Mouse (Mus musculus) brown adipose tissue, adult 24 weeks (tissue): ENCODE results near the gene Zfhx2. TPM values are rescaled to one million over a fixed set of nuclear protein-coding genes. Genes with fewer than 3 reads are reported as not detected.

Source experiments
- H3K27ac ChIP-seq: fragments of 200-500 bp; replicated peaks from 2 replicates; pipeline ENCODE4 v1.5.1; 2012; ENCODE audit warnings: low read depth, mild to moderate bottlenecking, low read length
- H3K4me1 ChIP-seq: fragments of 200-500 bp; 2 replicates; pipeline ENCODE4 v1.6.1; 2012; ENCODE audit warnings: low read length, mixed read lengths; ENCODE audit not compliant: control insufficient read depth, insufficient read depth, insufficient read length
- H3K4me3 ChIP-seq: fragments of 200-500 bp; 2 replicates; pipeline ENCODE4 v1.5.1; 2012; ENCODE audit warnings: low read depth, mild to moderate bottlenecking, low read length, moderate library complexity; ENCODE audit not compliant: insufficient read depth
- polyA plus RNA-seq: library from polyadenylated mRNA; stranded (reverse); fragments of >200 nt; gene quantifications from 2 replicates; pipeline ENCODE4 v1.2.4, GENCODE M21; 2012; ENCODE audit not compliant: missing spikeins, insufficient read depth, insufficient read length

Gene Zfhx2
- polyA plus RNA-seq, 1 experiment = 2.5 TPM

DNA sequence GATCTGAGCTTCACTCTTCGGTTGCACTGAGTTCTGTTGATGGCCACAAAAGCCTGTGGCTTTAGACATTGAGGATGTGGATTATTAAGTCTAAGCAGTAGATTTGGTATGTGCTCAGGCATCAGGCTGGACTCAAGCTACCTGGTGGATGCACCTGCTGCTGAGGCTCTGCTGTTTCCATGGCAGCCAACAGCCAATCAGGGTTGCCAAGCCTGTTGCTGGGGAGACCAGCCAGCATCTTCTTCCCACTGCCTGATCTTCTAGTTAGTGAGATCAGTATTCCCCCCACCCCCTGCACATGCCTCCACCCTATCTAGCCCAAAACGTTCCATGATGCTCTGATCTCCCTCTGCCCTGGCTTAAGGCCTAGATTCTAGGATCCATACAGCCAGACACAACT, 19.6 kb upstream of the Zfhx2 start:
- Histone ChIP-seq H3K4me1 (0 out of 2 replicates have a peak, but pooled peaks cover 2% of the 10 kb centered on the region), H3K4me3 (no peak overlapping the region), H3K27ac (no peak overlapping the region)

DNA sequence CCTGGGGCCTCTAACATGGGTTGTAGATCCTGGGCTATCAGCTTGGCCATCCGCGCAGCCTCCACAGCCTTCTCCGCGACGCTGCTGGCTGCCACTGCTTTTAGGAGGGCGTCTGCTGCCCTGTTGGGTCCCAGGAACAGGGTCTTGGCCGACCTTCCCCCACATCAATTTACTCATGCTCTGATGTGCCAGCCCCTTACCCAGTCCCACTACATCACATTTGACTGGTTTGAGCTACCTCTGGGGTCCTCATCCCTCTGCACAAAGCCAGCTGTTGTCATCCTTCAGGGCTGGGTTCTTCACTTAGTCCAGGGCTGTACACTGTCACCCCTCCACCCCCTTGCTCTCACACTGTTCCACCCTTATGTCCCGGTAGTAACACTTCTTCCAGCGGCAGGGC, 18.0 kb upstream of the Zfhx2 start:
- peaks cover 4% of the 10 kb centered on the region; the same call in 1 of the 2 replicates for H3K4me1 ChIP-seq
- no peak overlapping the region for H3K4me3 ChIP-seq
- no peak overlapping the region for H3K27ac ChIP-seq

DNA sequence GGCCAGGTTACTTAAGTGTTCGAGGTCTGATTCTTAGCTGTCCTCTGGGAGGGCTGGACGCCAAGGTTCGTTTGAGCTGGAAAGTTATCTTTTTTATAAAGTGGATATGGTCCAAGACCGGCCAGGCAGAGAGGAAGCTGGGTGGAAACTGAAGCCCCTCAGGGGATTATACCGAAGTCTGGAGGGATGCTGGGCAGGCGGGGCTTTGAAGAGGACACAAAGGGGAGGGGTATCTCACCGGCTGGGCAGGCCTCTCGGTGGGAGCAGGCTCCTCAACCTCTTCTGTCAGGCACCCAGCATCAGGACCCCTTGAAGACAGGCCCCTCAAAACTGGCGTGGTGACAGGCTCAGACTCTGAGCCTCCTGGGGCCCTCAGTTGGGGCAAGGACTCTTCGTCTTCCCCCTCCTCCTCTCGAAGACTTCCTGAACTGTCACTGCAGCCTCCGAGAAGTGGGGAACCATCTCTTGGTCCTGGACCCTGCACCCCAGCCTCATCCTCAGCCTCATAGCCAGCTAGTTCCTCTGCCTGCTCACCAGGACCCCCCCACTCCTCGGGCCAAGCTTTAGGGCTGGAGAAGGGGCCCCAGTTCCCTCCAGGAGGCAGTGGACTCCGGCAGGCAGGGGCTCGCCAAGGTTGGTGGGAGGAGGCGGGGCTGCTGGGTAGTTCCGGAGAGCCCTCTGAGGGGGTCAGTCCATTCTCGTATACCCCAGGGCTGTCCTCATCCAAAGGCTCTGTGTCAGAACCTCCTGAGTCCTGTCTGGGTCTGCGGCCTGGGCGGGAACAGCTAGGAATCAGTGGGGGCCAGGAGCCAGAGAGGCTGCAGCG, 17.1 kb upstream of the Zfhx2 start:
- Histone ChIP-seq H3K4me3 (no peak overlapping the region), H3K4me1 (peaks cover 4% of the 10 kb centered on the region; the same call in 1 of the 2 replicates), H3K27ac (no peak overlapping the region)

DNA sequence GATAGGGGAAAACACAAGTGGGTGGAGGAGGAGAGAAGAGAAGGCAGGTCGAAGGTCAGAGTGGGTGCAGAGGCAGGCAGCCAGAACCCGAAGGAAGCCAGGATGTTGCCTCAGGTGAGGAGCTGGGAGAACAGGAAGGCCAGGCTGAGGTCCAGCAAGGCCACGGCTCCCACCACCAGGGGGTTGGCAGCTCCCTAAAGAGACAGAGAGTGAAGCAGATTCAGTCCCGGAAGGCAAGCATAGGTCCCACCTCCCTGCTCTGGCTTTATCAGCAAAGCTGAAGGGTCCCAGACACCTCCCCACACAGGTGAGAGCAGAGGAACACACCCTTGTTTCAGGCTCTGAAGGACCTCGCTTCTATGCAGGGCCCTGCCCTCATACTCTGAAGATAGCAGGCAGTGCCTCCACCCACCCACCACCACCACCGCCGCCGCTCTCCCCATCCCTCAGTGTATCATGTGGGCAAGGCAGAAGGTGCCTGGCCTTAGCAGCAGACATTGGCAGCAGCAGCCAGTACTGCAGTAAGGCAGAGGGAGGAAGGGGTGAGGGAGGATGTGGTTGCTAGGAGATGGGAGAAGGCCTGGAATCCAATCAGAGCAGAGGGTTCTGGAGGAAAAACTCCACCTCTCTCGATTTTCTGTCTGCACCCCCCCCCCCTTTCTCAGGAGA, 16.2 kb upstream of the Zfhx2 start:
- Histone ChIP-seq H3K4me3 (no peak overlapping the region), H3K4me1 (peaks cover 4% of the 10 kb centered on the region; the same call in 1 of the 2 replicates)

DNA sequence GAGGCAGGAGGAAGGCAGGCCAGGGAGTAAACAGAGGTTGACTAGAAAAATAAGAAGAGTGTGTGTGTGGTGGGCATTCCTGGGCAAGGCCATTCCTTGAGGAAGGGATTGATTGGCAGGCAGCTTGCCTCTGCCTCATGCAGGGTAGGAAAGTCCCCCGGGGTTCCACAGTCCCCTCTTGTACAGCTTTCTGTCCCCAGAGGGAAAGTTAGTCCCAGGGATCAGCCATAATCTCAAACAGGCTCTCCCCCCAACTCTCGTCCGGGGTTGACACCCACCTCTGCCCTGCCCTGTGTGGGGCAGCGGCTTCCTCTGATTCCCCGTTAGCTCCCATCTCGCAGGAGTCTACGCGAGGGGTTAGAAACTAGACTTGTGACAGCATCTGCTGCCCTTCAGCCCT, 14.9 kb upstream of the Zfhx2 start:
- Histone ChIP-seq H3K4me1 (peaks cover 4% of the 10 kb centered on the region; the same call in 1 of the 2 replicates), H3K4me3 (no peak overlapping the region), H3K27ac (no peak overlapping the region)

More for the DNA sequence above, 16.2 kb upstream of the Zfhx2 start:
- H3K27ac ChIP-seq = no peak overlapping the region

DNA sequence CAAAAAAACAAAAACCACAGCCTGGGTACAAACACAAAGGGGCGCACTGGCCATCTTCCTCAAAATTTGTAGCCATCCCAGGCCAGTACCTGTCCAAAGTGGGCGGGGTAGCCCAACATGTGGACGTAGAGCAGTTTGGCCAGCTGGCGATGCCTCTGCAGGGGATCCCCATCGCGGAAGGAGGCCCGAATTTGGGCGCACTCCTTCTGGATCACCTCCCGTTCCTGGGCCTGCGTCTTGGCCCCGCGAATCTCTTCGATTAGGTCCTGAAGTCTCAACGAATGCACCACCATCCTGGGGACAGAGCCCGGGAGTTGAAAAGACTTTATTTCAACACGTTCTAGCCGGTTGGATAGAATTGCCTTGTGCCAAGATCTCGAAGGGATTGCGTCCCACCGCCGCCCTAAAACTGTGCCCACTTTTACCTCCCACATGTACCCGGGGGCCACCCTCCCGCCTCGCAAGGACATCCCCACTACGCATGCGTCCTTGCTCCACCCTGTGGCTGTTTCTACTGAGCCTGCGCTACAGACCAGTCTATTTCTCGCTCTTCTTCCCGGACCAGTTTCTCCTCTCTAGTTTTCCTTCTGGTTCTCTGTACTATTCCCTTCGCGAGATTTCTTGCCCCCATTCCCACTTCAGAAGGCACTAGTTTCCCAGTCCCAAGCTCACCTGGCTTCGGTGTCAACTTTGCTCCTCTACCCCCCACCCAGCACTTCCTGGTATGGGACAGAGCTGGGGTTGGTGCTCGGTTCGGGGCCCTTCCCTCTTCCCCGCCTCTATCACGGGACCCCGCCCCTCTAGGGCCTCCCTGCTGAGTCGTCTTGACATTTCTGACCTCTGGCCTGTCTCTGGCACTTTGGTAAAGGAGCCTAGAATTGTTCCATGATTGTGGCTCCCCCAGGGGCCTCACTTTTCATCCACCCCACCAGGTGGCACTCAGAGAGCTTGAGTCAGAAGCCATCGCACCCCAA, 14.0 kb upstream of the Zfhx2 start, which contains the start of gene Ap1g2:
TSS of gene Ap1g2 (minus strand) at position 758 of the 974 bp plus-strand sequence.
- Histone ChIP-seq H3K27ac (peak within 1 kb of the TSS; percentile 93), H3K4me1 (peaks cover 4% of the 10 kb centered on the region; the same call in 1 of the 2 replicates), H3K4me3 (peak within 1 kb of the TSS; percentile 92)

DNA sequence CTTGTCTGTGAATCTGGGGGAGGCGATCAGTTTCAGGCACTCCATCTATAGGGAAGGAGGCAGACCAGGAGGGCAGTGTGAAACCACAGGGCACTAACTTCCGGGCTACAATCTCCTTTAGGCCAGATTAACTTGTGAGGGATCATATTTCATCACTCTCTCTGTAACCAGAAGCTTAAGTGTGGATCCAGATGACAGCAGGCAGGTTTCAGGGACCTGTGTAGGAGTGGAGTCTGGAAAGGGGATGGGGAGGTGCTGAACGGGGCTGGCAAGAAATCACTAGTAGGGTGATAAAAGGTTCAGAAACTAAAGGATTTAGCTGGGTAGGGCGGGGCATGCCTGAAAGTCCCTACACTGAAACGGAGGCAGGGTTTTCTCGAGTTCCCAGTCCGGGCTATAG, 13.3 kb upstream of the Zfhx2 start:
- H3K4me1 ChIP-seq = peaks cover 4% of the 10 kb centered on the region; the same call in 1 of the 2 replicates
- H3K27ac ChIP-seq = no peak overlapping the region
- H3K4me3 ChIP-seq = peak overlapping the region; percentile 92

DNA sequence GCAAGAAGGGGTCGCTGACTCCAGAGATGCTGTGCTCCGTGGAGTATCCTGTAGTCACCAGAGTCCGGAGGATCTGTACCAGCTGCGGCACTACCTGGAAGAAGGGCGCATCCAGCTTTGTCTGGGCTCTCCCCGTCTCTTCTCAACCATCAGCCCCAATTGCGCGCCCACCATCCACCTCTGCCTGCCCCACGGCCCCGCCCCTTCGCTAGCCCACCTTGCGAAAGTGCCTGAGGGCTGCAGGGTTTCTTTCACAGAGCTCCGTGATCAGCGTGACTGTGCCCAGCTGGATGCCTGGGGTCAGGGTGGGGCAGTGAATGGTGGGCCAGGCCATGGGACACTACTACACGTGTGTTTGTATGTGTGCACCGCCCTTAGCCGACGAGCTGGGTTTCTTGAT, 12.2 kb upstream of the Zfhx2 start:
- Histone ChIP-seq H3K4me3 (no peak overlapping the region), H3K27ac (no peak overlapping the region), H3K4me1 (peaks cover 4% of the 10 kb centered on the region; the same call in 1 of the 2 replicates)

DNA sequence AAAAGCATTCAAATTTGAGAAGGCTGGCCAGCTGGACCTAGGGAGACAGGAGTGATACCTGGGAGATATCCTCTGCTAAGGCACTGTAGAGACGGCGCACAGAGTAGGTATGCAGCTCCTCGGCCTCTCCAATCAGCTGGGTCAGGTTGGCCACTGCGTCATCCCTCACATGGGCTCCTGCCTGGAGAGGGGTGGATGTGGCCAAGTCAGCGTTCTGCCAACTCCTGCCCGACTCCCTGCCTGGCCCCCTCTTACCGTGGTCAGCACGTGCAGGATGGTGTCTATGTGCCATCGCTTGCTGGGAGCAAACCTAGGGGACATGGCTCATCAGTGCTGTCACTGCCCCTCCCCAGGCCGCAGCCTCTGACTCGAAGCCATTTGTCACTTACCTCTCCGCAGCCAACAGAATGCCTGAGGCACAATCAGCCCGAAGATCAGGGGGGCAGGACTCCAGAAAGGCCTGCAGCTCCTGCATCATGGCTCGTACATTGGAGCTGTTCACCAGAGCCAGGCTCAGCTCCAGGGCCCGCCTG, 10.2 kb upstream of the Zfhx2 start:
- Histone ChIP-seq H3K27ac (no peak overlapping the region), H3K4me1 (peaks cover 6% of the 10 kb centered on the region), H3K4me3 (no peak overlapping the region)

DNA sequence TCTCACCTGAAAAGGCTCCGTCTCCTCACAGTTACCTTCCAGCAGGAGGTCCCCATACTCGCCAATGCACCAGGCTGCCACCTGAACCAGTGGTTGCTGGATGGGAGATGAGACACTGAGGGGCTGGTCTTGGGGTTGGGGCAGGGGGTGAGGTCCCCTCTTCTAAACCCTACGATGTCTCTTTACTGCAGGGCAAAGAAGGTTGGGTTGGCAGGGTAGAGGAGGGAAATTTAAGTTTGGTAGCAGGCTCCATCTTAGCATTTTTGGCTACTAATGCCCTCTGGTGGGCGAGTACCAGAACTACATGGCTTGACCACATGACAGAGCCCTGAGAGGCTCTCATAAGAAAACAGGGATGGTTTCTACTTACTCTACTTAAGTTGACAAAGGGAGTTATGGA, 9.5 kb upstream of the Zfhx2 start:
- Histone ChIP-seq H3K27ac (no peak overlapping the region), H3K4me1 (peaks cover 13% of the 10 kb centered on the region), H3K4me3 (no peak overlapping the region)

DNA sequence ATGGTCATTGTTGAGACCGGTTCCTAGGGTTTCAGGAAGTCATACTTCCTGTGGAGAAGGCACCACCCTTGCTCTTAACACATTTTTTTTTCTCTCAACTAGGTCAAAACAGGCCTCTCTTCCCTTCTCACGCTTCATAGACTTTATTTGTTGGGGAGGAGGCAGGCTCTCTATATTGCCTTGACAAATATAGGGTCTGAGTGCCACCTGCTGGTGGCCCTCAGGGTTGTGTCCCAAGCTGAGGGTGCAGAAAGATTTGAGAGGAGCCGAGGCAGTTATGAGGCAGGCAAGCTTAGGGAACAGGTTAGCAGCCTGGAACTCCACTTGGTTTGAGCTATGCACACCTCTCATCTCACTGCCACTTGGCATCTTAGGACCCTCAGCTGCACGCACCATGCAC, 5.9 kb upstream of the Zfhx2 start:
- peak overlapping the region; percentile 72 for H3K27ac ChIP-seq
- H3K4me3 ChIP-seq = no peak overlapping the region
- peaks cover 17% of the 10 kb centered on the region for H3K4me1 ChIP-seq

DNA sequence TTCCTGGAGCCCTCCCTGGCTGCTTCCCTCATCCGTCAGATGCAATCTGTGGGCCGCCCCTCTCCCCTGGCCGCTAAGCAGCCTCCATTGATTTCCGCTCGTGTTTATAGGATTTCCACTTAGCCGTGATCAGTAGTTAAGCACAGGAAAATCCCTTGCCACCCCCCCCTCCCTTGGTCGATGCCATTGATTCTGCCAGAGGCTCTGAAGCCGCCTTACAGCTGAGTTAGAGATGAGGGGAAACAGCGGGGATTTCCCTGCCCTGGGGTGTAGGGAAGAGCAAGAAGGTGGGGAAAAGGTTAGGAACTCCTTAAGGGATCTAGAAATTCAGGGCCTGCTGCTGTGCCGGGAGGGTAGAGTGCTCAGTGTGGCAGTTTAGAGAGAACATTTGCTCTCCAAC, 5.5 kb upstream of the Zfhx2 start:
- no peak overlapping the region for H3K4me3 ChIP-seq
- H3K27ac ChIP-seq = peak overlapping the region; percentile 72
- H3K4me1 ChIP-seq = peaks cover 17% of the 10 kb centered on the region

DNA sequence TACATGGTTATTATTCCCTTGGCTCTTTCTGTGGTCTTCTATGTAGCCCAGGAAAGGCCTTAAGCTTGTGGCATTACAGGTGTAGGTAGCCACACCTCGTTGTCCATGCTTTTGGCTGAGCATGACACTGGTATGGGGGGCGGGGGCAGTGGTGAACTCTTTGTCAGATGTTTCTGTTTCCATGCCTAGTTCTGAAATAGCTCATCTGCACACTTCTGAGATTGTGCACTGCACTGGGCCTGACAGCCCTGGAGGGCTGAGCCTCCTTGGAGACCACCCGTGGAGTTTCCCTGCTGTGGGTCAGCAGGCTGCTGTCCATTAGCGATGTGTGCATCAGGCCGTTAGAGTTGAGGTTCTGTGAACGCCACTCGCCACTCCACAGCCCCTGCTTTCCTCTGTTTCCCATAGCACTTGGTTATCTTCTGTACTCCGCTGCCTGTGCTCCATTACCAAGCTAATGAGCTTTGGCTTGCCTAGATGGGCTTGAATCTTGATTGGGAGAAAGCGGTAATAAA, 4.5 kb upstream of the Zfhx2 start:
- Histone ChIP-seq H3K4me1 (peaks cover 17% of the 10 kb centered on the region), H3K4me3 (no peak overlapping the region), H3K27ac (0 out of 2 replicates have a peak overlapping the region, but pooled peaks have one; percentile 72)

DNA sequence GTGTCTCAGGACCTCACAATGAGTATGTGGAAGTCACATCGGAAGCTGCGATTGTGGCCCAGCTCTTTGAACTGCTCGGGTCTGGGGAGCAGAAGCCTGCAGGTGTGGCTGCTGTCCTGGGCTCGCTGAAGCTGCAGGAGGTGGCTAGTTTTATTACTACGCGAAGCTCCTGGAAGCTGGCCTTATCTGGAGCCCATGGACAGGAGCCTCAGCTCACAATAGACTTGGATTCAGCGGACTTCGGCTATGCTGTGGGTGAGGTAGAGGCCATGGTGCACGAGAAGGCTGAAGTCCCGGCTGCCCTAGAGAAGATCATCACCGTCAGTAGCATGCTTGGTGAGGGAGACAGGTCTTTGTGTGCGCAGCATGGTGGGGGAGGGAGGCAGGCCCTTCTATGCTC, 3.5 kb upstream of the Zfhx2 start:
- Histone ChIP-seq H3K4me3 (peak overlapping the region; percentile 91), H3K27ac (no peak overlapping the region), H3K4me1 (peaks cover 20% of the 10 kb centered on the region)
